Mouse (Mus musculus) erythroblast, embryonic 14.5 days (primary cell): ENCODE data around the gene Rps15. TPM values are rescaled to one million over a fixed set of nuclear protein-coding genes. Genes with fewer than 3 reads are reported as not detected.

ENCODE experiments used
- H3K27me3 ChIP-seq: 2 replicates; pipeline ENCODE4 v1.6.1; 2012; ENCODE audit warnings: inconsistent platforms; ENCODE audit not compliant: control insufficient read depth
- H3K36me3 ChIP-seq: 2 replicates; pipeline ENCODE4 v1.6.1; 2012; ENCODE audit warnings: mild to moderate bottlenecking, inconsistent platforms; ENCODE audit not compliant: control insufficient read depth
- H3K4me1 ChIP-seq: 2 replicates; pipeline ENCODE4 v1.6.1; 2012; ENCODE audit warnings: inconsistent platforms; ENCODE audit not compliant: control insufficient read depth
- H3K4me3 ChIP-seq: replicated peaks from 2 replicates; pipeline ENCODE3; 2012; ENCODE audit warnings: moderate library complexity, mild to moderate bottlenecking, inconsistent platforms
- H3K9me3 ChIP-seq: 2 replicates; pipeline ENCODE4 v1.6.1; 2012; ENCODE audit warnings: low read length, inconsistent platforms, mixed read lengths; ENCODE audit not compliant: control insufficient read depth
- GATA1 ChIP-seq: IDR thresholded peaks from 2 replicates; pipeline ENCODE4 v1.6.1; 2012; ENCODE audit warnings: low read length, inconsistent platforms, mixed read lengths
- TAL1 ChIP-seq: IDR thresholded peaks from 3 replicates; pipeline ENCODE4 v1.6.1; 2012; ENCODE audit warnings: low read length, inconsistent platforms, mixed read lengths
- polyA plus RNA-seq: library from polyadenylated mRNA; stranded (reverse); fragments of >175 nt; gene quantifications from 2 replicates; pipeline ENCODE4 v1.2.3, GENCODE M21; 2012

Rps15 gene
- polyA plus RNA-seq, 1 experiment = 998 TPM

GRCm38 (mm10) chr10:80282481-80283441 is 9.5 kb upstream of the Rps15 start:
- Histone ChIP-seq H3K4me1 (peaks cover 21% of the 10 kb centered on the region), H3K27me3 (no peaks in the 10 kb centered on the region), H3K9me3 (no peaks in the 10 kb centered on the region), H3K36me3 (peaks cover 99% of the 10 kb centered on the region), H3K4me3 (no peak overlapping the region)
- TF ChIP-seq GATA1 (no peak), TAL1 (no peak)

- Histone ChIP-seq H3K27me3 (no peaks in the 10 kb centered on the region), H3K4me3 (no peak overlapping the region), H3K36me3 (peaks cover 91% of the 10 kb centered on the region), H3K4me1 (peaks cover 27% of the 10 kb centered on the region), H3K9me3 (no peaks in the 10 kb centered on the region)
- no peak for TF ChIP-seq GATA1
- no peak for TF ChIP-seq TAL1
These were observed 6.8 kb upstream of the Rps15 start for GRCm38 (mm10) chr10:80285222-80286070.

GRCm38 (mm10) chr10:80288097-80288496 is 4.2 kb upstream of the Rps15 start:
- peaks cover 68% of the 10 kb centered on the region for H3K36me3 ChIP-seq
- no peak overlapping the region for H3K4me3 ChIP-seq
- H3K27me3 ChIP-seq = no peaks in the 10 kb centered on the region
- peaks cover 27% of the 10 kb centered on the region for H3K4me1 ChIP-seq
- no peak for TF ChIP-seq TAL1
- no peaks in the 10 kb centered on the region for H3K9me3 ChIP-seq

- Histone ChIP-seq H3K9me3 (no peaks in the 10 kb centered on the region), H3K27me3 (no peaks in the 10 kb centered on the region), H3K4me3 (no peak overlapping the region), H3K4me1 (peaks cover 31% of the 10 kb centered on the region), H3K36me3 (peaks cover 68% of the 10 kb centered on the region)
- TF ChIP-seq TAL1 (no peak), GATA1 (no peak)
These were observed 3.6 kb upstream of the Rps15 start for GRCm38 (mm10) chr10:80288657-80289056.

GRCm38 (mm10) chr10:80293325-80293724 is 1.1 kb downstream of the Rps15 start:
- Histone ChIP-seq H3K27me3 (peaks cover 26% of the 10 kb centered on the region), H3K9me3 (no peaks in the 10 kb centered on the region), H3K4me3 (peak overlapping the region; percentile 97), H3K4me1 (peaks cover 65% of the 10 kb centered on the region), H3K36me3 (peaks cover 36% of the 10 kb centered on the region)
- TF ChIP-seq GATA1 = no peak
- TF ChIP-seq TAL1 = no peak

- Histone ChIP-seq H3K27me3 (peaks cover 35% of the 10 kb centered on the region), H3K4me1 (peaks cover 63% of the 10 kb centered on the region), H3K9me3 (no peaks in the 10 kb centered on the region), H3K4me3 (peak overlapping the region; percentile 35), H3K36me3 (peaks cover 26% of the 10 kb centered on the region)
- TF ChIP-seq TAL1 (no peak), GATA1 (no peak)
These were observed 2.1 kb downstream of the Rps15 start for GRCm38 (mm10) chr10:80294311-80294710.

- peaks cover 62% of the 10 kb centered on the region for H3K4me1 ChIP-seq
- TF ChIP-seq GATA1 = no peak
- TF ChIP-seq TAL1 = no peak
- no peaks in the 10 kb centered on the region for H3K9me3 ChIP-seq
- H3K4me3 ChIP-seq = no peak overlapping the region
- H3K27me3 ChIP-seq = peaks cover 41% of the 10 kb centered on the region
- H3K36me3 ChIP-seq = peaks cover 24% of the 10 kb centered on the region
These were observed 2.6 kb downstream of the Rps15 start for GRCm38 (mm10) chr10:80294788-80295303.

GRCm38 (mm10) chr10:80295618-80296425 is 3.6 kb downstream of the Rps15 start, which contains the start of gene Apc2:
Gene Apc2 (plus strand): TSS chr10:80295977.
- TF ChIP-seq TAL1 (no peak), GATA1 (no peak)
- H3K4me1 ChIP-seq = peaks cover 62% of the 10 kb centered on the region
- peaks cover 24% of the 10 kb centered on the region for H3K36me3 ChIP-seq
- H3K4me3 ChIP-seq = peak within 1 kb of the TSS; percentile 42
- H3K27me3 ChIP-seq = peaks cover 51% of the 10 kb centered on the region
- no peaks in the 10 kb centered on the region for H3K9me3 ChIP-seq
